Mouse (Mus musculus) testis, adult 2 months (tissue): ENCODE measurements around the gene Natd1. TPM values are rescaled to one million over a fixed set of nuclear protein-coding genes. Genes with fewer than 3 reads are reported as not detected.

ENCODE experiments used
- H3K27ac ChIP-seq: fragments of 200-500 bp; 2 replicates; pipeline ENCODE4 v1.5.1; 2012; ENCODE audit warnings: low read depth, low read length; ENCODE audit not compliant: control insufficient read depth, insufficient read depth
- H3K27me3 ChIP-seq: fragments of 200-500 bp; 2 replicates; pipeline ENCODE4 v1.6.1; 2012; ENCODE audit warnings: mild to moderate bottlenecking, low read length, moderate library complexity; ENCODE audit not compliant: control insufficient read depth, insufficient read depth
- H3K36me3 ChIP-seq: fragments of 200-500 bp; 2 replicates; pipeline ENCODE4 v1.6.1; 2012; ENCODE audit warnings: mild to moderate bottlenecking, low read length; ENCODE audit not compliant: control insufficient read depth, insufficient read depth
- H3K4me1 ChIP-seq: fragments of 200-500 bp; 2 replicates; pipeline ENCODE4 v1.6.1; 2012; ENCODE audit warnings: low read length; ENCODE audit not compliant: control insufficient read depth, insufficient read depth
- H3K4me3 ChIP-seq: fragments of 200-500 bp; 2 replicates; pipeline ENCODE4 v1.5.1; 2012; ENCODE audit warnings: low read depth, mild to moderate bottlenecking, low read length, moderate library complexity, mixed read lengths; ENCODE audit not compliant: control insufficient read depth
- CTCF ChIP-seq: fragments of 200-500 bp; IDR thresholded peaks from 2 replicates; pipeline ENCODE4 v1.5.1; 2012; ENCODE audit warnings: low read depth, mild to moderate bottlenecking, inconsistent platforms, low read length, moderate library complexity; ENCODE audit not compliant: control insufficient read depth, insufficient read depth, insufficient replicate concordance
- POLR2A ChIP-seq: fragments of 200-500 bp; IDR thresholded peaks from 2 replicates; pipeline ENCODE4 v1.6.1; 2012; ENCODE audit warnings: low read depth, mild to moderate bottlenecking, inconsistent platforms, low read length, moderate library complexity; ENCODE audit not compliant: control insufficient read depth
- polyA plus RNA-seq: library from polyadenylated mRNA; depleted of rRNA; stranded (reverse); fragments of >200 nt; gene quantifications from 2 replicates; pipeline ENCODE4 v1.2.3, GENCODE M21; 2012; rRNA removed

Gene Natd1
- polyA plus RNA-seq, result 34.6 and 39.6 TPM in 2 replicates

DNA sequence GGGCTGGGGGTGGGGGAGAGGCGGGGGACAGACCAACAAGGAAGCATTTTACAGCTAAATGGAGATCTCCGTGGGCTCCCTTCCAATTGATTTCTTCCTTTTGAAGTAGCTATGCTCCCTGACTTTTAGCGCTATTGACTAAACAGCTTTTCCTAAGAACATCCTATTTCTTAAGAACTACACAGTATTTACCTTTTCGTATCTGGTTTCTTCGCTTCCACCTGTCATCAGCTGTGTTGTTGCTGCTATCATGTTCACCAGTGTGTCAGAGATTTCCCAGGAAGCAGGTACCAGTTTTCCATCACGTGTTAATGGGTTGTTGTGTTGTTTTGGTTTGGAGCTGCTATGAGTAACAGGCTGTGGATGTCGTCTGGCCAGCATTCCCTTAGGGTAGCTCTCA lies at the start of gene Natd1:
Gene Natd1, minus strand, starts transcription at position 260 of the 400 bp plus-strand sequence.
- peaks cover 20% of the 10 kb centered on the region for H3K4me1 ChIP-seq
- no peaks in the 10 kb centered on the region for H3K36me3 ChIP-seq
- H3K27ac ChIP-seq, result peak within 1 kb of the TSS; percentile 97
- H3K4me3 ChIP-seq, result peak within 1 kb of the TSS; percentile 97
- H3K27me3 ChIP-seq, result no peaks in the 10 kb centered on the region
- TF ChIP-seq CTCF (no peak), POLR2A (no peak)

GRCm38 (mm10) chr11:60962709-60963108 lies 48.2 kb upstream of the Natd1 start:
- Histone ChIP-seq H3K27me3 (no peaks in the 10 kb centered on the region), H3K36me3 (no peaks in the 10 kb centered on the region), H3K4me1 (no peaks in the 10 kb centered on the region), H3K27ac (no peak overlapping the region), H3K4me3 (no peak overlapping the region)
- no peak for TF ChIP-seq POLR2A
- no peak for TF ChIP-seq CTCF

- TF ChIP-seq CTCF (no peak), POLR2A (no peak)
- Histone ChIP-seq H3K4me3 (no peak overlapping the region), H3K27ac (no peak overlapping the region), H3K36me3 (no peaks in the 10 kb centered on the region), H3K27me3 (no peaks in the 10 kb centered on the region), H3K4me1 (no peaks in the 10 kb centered on the region)
Measured at GRCm38 (mm10) chr11:60961176-60961575, 46.6 kb upstream of the Natd1 start.

DNA sequence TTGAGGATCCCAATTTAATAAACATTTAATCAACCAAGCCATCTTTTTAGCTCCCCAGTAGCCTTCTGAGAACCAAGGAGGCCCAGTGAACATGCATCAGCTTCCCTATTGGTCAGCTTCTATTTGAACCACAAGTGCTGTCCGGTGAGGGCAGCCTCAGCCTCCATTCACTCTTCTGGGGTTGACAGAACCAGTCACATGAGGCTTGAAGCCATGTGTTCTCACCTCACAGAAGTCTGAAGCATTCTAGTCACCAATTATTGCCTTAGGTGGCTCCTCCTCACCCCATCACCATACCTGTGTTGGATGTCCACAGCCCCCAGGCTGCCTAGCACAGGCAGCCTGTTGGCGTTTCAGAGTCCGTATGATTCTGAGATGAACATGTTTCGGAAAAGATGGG lies 44.4 kb upstream of the Natd1 start:
- H3K36me3 ChIP-seq, result no peaks in the 10 kb centered on the region
- no peak overlapping the region for H3K27ac ChIP-seq
- H3K27me3 ChIP-seq, result no peaks in the 10 kb centered on the region
- peaks cover 1% of the 10 kb centered on the region; the same call in 1 of the 2 replicates for H3K4me1 ChIP-seq
- no peak for TF ChIP-seq POLR2A
- no peak overlapping the region for H3K4me3 ChIP-seq

DNA sequence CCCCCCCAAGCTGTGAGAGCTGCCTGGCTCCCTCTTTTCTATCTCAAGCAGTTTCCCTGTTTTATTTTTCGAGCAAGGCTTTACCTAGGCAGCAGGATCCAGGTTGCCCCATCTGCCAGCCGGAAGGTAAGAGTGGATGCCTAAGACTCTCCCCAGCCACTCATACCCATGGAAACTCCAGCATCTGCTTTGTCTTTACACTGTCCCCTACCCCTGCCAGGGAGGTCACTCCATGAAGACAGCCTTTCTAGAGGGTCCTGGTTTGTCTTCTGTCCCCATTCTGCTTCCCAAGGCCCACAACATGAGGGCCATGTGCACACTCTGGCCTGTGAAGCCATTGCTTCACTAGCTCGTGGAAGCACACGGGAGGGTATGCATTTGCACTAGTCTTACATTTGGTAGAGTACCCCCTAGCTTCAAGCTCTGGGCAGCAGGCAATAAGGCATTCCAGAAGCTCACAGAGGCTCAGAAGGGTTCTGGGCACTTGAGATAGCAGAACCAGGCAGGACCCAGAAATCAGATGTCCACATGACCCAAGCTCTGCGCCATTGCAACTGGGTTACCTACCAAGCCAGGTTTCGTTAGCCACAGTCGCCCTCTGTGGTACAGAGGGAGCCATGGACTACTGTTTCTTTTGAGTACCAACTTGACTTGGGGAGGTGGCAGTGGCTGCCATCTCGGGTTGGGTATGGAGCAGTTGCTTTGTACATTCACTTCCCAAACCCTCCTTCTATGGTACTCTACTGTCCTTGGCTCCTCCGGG lies 41.3 kb upstream of the Natd1 start:
- Histone ChIP-seq H3K4me1 (peaks cover 5% of the 10 kb centered on the region), H3K36me3 (no peaks in the 10 kb centered on the region), H3K27ac (no peak overlapping the region), H3K4me3 (no peak overlapping the region), H3K27me3 (no peaks in the 10 kb centered on the region)
- TF ChIP-seq CTCF (no peak), POLR2A (no peak)

- TF ChIP-seq POLR2A, result no peak
- TF ChIP-seq CTCF, result no peak
- no peak overlapping the region for H3K27ac ChIP-seq
- H3K4me1 ChIP-seq, result peaks cover 5% of the 10 kb centered on the region
- H3K4me3 ChIP-seq, result no peak overlapping the region
- no peaks in the 10 kb centered on the region for H3K36me3 ChIP-seq
- H3K27me3 ChIP-seq, result no peaks in the 10 kb centered on the region
Measured at GRCm38 (mm10) chr11:60954255-60955104, 39.9 kb upstream of the Natd1 start.

DNA sequence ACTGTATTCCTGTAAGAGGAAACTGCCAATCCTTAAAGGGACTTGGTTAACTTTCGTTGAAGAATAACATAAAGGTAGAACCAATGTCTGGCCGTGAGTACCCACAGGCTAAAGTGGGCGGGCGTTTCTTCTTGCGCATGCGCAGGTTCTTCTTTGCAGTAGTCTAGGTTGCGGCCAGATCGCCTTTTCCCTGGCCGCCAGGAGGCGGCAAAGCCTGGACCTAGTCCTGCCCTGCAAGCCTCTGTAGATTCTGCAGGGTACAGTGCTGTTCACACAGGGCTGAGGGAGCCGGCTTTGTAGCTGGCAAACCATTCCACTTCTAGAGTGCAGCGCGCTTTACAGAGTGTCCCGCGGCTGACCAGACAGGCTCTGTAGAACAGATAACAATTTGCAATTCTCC lies 39.3 kb upstream of the Natd1 start:
- Histone ChIP-seq H3K36me3 (no peaks in the 10 kb centered on the region), H3K27me3 (no peaks in the 10 kb centered on the region), H3K4me3 (no peak overlapping the region), H3K4me1 (peaks cover 5% of the 10 kb centered on the region), H3K27ac (no peak overlapping the region)
- TF ChIP-seq CTCF, result peak; percentile 59; the same call in 1 of the 2 replicates
- TF ChIP-seq POLR2A, result no peak

- peaks cover 5% of the 10 kb centered on the region for H3K4me1 ChIP-seq
- no peak overlapping the region for H3K27ac ChIP-seq
- no peak overlapping the region for H3K4me3 ChIP-seq
- no peaks in the 10 kb centered on the region for H3K36me3 ChIP-seq
- no peaks in the 10 kb centered on the region for H3K27me3 ChIP-seq
- TF ChIP-seq CTCF, result no peak
- no peak for TF ChIP-seq POLR2A
Measured at GRCm38 (mm10) chr11:60952986-60953385, 38.4 kb upstream of the Natd1 start.
